Mouse (Mus musculus) lung, adult 18-20 months (tissue): ENCODE results near the gene Meox1.

Source experiments
- DNase-seq, 2 experiments: peaks; one replicate each; pipeline ENCODE4 v3.0.0; 2022; ENCODE audit warnings: mixed read lengths in 2 of 2

Meox1 gene

DNA sequence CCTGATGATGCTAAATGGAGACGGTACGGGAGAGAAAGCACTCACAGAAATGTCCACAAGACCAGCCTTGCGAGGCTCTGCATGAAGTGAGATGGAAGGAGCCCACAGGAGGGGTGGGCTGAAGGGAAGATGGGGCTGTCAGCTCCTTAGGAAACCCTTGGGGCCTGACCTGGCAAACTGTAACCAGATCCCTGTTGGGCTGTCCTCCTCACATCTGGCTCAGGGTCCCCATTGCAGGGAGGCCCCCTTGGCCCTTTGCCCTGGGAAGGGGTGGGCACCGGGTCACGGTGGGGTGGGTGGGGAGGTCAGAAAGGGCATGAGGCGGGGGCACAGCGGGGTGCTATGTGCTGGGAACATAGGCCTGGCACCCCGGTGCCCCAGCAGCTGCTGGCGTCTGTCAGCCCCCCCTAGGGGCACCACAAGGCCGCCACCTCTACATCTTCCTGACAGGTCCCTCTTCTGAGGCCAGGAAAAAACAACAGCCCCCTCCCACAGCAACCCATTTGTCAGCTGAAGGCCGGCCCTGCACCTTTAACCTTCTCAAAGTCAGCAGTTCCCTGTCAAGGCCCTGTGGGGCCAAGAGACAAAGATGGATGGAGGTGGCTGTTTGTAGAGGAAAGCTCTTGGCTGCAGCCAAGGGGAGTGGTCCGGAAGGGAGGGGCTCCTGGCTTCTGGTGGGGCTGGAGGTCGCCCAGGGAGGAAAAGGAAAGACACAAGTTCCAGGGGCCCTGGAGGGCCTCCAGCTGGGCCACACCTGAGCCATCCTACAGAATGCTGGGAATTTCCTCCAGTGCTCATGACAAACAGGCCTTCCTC is 2.6 kb upstream of the Meox1 start:
- DNase-seq = peak; percentile 64 to 68

DNA sequence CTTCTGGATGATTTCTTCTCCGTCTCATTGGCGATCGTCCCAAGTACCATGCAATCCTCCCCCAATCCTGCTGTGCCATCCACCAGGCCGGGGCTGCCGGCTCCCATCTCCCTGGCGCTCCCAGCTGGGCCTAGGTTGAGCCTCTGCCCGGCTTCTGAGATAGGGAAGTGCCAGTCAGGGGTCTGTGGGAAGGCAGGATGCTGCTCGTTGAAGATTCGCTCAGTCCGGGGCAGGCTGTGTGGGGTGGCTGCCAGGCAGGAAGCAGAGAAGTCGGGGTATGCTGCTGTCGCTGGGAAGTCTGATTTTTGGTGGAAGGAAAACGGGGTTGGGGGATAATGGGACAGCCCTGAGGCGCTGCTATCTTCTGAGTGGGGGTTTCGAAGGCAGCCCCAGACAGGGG is 614 bp downstream of the Meox1 start:
- no peak for DNase-seq

DNA sequence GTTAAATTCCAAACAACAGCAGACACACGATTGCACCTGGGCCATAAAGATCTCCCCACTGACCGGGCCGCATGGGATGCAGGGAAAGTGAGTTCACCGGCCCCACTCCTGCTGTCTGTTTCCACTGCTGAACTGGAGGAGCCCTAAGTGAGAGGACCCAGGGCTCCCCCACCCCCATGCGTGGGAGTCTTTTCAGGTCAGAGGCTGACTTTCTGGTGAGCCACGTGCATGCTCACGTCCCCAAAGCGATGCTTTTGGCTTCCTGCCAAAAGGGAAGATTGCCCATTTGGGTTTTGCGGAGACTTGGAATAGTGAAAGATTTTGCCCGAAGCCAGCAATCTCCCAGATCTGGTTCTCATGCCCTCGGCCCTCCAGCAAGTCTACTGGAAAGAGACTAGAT is 2.7 kb downstream of the Meox1 start:
- no peak for DNase-seq

DNA sequence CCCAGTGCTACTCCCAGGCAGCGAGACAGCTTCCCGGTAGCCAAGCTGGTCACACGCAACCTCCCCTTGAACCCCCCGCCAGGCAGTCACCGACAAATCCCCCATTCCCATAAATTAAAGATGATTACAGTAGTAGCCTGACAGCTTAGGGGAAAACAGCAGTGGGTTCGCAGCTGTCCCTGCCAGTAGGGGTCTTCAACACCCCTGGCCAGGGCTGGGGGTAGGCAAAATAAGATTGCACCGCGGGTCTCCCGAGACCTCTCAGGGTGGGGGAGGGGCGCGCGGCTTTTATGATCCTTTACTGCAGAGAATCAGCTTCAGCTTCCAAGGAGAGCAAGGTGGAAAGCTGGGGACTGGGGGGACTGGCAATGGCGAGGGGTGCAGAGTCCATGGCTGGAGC is 4.4 kb downstream of the Meox1 start:
- DNase-seq = no peak

DNA sequence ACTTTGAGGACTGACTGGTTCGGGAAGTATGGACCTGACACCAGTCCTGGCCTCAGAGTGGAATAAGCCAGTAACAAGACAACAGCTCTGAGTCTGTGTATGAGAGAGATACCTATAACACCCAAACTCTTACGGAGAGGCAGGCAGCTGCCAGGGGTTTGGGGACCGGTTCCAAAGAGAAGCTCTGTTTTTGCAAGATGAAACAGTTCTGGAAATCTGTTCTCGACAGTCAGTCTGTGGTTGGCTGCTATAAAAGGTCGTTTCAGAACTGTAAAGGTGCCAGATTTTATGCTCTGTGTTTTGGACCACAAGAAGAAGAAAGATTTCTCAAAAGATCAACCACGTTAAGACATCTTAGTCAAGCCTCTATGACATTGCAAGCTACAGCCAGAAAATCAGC is 5.4 kb downstream of the Meox1 start:
- DNase-seq = no peak

DNA sequence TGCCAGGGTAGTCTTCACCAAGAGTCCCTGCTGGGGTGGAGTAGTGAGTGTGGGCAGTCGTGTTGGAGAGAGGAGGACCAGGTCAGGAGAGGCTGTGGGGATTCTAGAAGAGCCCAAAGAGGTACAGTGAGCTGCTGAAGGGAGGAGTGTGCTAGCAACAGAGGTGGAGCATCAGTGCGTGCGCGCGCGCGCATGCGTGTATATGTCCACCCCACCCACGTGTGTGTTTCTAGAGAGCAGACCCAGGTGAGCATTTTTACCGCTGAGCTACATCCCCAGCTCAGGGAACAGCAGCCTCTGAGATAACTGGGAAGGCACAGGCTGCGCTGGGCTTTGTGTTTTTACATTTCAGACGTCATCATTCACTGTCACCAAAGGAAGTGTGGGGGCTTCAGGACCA is 7.7 kb downstream of the Meox1 start:
- DNase-seq = no peak

DNA sequence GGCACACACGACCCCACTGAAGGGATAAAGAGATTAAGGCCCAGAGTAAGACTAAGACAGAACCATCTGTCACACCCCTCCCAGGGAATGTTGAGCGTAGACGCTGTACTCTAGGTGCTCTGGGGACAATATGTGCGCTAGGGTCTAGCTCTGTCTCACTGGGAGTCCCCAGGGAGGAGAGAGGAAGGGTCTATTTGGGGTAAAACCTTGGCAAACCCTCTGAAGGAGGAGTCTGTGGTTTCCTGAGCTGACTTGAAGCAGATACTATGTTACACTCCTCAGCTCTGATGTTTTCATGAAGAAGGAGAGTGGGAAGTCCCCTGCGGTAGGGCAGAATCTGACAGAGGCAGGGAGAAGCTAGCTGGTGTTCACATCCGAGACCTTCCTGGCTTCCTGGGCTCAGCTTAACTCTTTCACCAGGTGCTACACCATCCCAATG is 8.3 kb downstream of the Meox1 start:
- DNase-seq = no peak

DNA sequence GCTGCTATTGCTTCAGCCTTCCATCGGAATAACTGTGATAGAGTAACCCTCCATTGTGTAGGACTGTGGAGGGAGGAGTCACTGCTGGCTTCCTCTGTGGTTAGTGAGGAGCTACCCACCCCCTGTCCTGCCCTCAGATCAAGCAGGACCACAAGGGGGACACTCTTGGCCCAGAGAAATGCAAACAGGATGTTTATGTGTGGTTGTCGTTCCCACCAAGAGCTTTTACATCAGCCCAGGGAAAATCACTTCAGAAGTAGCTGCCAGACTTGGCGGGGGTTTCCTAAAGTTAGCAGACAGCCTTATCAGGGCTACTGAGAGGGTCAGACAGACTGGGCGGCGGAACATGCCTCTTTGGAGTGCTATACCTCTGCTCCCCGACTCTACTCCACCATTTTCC is 8.9 kb downstream of the Meox1 start:
- DNase-seq = peak; percentile 55 to 74

DNA sequence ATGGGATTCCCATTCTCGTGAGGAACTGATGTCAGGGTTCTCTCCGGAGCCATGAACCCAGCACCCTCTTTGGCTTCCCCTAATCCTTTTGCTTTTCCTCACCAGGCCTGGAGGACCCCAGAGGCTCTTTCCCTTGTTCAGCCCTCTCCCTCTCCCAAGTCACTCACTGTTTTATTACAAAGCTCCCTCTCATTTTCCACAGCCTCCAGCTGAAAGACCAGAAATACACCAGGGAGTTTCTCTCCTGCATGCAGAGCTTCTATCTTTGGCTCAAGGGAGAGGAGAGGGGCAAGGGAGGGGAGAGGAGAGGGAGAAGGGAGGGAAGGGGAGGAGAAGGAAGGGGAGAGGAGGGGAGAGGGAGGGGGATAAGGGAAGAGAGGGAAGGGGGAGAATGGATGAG is 10.3 kb downstream of the Meox1 start:
- DNase-seq = no peak

DNA sequence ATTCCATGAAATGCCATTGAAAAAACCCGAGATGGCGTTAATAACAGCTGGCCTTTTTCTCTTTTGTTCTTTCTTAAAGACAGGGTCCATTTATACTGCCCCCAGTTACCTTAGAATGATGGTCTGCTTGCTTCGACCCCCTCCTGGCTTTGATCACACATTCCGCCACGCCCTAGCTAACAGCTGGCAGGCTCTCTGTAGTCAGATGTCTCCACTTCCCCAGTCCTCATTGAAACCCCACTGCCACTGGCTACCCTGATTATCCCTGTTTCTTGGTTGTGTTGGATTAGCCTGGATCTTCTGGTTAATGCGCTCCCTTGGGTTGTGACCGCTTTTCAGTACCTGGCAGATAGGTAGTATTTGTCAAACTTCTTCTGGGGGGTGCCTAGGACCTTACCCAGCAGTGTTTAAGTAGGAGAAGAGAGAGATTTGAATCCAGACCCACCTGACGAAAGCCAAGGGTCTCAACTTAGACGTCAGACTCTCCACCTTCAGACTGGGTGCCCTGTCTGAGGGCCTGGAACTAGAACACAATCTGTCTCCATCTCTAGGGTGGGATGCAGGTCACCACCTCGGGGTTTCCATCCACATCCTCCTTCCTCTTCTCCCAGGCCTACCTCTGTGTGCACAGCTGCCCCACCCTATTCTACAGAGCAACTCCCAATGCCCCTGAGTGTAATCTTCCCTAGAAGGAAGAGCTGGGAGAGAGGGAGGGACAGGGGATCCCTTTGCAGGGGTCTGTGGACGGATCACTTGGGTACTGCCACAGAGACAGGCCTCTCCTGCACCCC is 11.5 kb downstream of the Meox1 start:
- DNase-seq = no peak

DNA sequence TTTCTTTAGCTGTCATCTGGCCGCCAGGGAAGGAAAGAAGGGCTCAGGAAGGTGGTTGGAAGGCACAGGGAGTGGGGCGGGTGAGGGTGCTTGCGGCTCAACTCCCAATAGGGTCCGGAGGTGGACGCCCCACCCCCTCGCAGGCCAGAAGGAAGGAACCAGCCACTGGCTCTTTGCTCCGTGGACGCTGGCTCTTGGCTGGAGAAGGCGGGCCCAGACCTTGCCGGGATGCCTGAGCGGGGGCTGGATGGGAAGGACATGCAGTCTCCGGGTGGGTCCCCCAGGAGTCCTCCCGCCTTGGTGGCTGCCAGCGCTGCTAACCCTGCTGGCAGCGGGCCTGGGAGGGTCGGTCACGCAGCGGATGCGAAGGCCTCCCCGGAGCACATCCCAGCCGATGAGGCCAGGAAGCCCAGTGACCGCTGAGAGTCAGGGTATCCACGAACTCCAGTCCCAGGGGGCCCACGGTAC is 12.5 kb downstream of the Meox1 start:
- peak; percentile 82 to 88 for DNase-seq

DNA sequence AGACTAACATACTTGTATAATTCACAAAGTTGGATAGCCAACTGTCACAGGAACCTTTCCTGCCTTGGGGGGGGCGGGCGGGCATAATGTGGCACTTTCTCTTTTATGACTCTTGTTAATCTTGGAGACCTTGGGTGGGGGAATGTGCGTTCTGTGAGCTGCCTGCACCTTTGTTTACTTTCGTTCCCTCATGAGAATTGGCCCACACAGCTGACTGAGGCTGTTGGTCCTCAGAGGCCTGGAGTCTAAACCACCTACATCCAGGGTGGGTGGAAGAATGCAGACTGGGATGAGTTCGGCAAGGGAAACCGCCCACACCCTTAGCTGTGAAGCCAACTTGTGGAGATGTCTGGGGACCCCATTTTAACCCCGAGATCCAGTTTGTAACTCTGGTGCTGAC is 13.0 kb downstream of the Meox1 start:
- peak in 1 of 2 experiments; percentile 24 for DNase-seq

DNA sequence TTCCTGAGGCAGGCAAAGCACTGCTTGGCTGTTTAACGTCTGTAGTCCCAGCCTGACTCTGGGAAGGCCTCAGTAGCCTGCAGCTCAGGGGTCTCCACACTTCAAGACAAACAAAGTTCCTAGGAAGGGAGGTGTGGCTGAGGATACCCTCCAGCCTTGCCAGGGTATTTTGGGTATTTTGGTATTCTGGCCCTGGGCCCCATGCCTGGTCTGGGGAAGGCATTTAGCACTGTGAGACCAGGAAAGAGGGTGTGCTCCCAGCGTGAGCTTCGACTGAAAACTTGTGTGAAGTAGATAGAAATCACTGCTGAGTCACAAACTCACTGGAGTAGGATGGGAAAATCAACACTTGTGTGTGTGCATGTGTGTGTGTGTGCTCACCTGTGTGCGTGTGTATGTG is 14.5 kb downstream of the Meox1 start:
- no peak for DNase-seq

DNA sequence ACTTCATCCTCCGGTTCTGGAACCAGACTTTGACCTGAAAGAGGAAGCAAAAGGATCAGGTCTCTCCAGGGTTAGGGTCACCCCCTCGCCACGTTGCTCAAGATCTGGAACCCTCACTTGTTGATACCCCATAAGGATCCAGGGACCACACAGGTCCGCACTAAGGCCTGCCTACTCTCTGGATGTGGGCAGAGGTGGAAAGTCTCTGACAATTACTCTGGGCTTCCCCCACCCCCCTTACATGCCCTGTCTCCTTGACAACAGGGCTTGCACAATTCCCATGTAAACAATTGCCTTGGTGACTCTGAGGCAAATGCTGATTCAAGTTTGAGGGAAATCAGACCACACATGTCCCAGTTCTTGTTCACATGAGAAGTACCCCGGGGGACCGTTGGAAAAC is 15.5 kb downstream of the Meox1 start:
- DNase-seq = peak; percentile 46 to 58

DNA sequence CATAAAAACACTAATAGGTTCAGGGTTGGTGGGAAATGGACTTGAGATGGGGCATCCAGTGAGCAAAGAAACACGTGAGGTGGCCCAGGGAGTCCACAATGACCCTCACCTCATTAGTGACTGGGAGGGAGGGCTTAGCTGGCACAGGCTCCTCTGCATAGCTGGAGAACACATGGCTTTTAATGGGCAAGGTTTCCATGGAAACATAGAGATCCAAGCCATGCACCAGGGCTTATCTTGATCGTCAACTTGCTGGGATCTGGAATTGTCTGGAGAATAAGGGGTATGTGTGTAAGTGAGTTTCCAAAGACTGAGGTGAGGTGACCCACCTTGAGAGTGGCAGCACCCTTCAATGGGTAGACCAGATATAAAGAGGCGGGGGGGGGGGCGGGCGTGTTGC is 19.2 kb downstream of the Meox1 start:
- DNase-seq = no peak

DNA sequence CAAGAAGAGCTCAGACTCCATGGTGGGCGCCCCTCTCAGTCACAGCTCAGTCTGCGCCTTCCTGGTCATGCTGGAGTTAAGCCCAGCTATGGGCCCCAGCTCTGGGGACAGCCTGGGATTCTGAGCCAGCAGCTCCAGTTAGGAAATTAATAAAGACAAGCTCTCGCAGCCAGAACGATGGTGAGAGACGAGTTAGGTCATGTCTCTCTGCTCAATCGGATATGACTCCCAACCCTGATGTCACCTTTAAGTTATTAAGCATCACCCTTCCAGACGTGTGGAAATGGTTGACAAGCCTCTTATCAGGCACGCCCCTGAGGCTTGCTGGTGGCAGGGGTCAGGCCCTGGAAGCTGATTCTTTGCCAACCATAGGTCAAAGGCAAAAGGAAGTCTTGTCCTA is 20.3 kb downstream of the Meox1 start:
- DNase-seq = no peak

DNA sequence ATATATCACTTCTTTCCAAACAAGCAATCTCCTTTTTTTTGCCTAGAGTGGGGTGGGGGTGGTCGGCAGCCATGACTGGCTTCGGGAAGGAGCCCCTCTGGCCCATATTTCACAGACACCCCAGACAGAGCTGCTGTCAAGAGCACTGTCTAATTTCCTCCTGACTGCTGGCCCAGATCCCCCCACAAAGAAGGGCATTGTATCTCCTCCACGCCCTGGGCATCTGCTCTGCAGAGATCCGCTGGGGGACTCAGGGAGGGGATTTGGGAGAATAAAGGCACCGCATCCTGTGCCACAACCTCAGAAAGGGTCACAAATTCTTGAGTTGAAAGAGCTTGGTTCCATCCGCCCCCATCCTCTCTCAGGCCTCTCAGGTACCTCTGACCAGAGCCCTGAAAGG is 22.7 kb downstream of the Meox1 start:
- DNase-seq = no peak

DNA sequence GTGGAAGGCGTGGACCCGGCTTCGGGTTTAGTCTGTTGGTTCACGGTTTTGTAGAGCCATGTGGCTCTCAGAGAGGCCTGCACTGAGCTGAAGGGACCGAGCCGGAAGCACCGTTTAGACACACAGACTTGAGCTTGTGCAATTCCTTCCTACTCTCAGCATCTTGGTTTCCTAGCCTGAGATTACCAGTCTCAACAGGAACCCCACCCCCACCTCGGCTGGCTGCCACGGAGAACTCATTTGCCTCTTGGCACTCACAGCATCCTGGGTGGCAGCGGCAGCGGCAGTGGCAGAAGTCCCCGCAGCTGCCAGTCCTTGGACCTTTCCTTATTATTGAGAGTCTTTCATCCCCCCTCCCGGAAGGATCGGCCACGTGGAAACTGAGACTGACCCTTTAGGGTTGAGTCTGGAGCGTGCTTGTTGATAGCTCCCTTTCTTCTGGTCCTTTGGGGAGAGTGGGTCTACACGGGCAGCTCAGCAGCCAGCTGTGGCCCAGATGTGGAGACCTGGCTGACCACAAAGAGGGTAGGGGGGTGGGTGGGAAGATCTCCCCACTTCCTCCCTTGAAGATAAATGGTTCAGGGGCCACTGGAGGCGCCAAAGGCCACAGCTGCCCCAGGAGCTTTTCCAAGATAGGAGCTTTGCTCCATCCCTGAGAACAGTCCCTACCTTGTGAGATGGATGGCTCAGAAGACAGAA is 24.0 kb downstream of the Meox1 start:
- DNase-seq = peak; percentile 61 to 74

DNA sequence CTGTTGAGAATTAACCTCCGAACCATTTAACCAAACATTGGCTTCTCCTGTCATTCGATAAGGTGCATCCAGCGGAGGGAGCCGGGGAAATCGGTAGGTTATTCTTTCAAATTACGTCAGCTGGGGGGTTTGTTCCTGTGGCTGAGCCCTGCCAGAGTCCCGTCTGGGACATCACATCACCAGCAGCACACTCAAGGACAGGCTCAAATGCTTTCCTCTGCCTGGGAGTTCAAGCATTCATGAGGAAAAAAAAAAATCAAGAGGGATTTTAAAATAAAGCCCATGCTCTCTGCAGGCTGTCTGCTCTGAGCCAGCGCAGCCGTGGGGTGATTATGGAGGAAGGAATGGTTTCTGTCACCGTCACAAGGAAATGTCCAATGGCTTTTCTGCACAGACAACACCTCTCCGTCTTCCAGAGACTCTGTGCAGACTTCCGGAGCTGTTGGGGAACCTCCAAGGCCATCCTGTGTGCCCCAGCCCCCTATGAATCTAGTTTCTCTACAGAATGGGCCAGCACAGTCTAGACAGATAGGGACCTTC is 26.6 kb downstream of the Meox1 start:
- no peak for DNase-seq

DNA sequence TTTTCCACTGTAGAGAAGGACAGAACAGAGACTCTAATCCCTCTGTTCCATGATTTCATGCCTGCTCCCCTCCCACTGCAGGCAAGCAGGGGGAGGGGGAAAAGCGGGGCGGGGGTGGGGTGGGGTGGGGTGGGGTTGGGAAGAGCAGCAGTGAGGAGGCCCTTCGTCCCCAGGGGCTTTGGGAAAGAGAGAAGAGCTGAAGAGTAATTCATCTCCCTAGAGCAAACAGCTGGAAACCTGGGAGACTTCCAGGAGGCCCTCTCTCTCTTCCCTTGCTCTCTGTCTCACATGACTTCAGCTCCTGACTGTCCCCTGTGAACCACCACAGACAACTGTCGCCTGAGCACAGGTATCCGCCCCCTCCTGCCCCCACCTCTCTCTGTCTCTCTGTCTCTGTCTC is 35.4 kb downstream of the Meox1 start:
- no peak for DNase-seq

DNA sequence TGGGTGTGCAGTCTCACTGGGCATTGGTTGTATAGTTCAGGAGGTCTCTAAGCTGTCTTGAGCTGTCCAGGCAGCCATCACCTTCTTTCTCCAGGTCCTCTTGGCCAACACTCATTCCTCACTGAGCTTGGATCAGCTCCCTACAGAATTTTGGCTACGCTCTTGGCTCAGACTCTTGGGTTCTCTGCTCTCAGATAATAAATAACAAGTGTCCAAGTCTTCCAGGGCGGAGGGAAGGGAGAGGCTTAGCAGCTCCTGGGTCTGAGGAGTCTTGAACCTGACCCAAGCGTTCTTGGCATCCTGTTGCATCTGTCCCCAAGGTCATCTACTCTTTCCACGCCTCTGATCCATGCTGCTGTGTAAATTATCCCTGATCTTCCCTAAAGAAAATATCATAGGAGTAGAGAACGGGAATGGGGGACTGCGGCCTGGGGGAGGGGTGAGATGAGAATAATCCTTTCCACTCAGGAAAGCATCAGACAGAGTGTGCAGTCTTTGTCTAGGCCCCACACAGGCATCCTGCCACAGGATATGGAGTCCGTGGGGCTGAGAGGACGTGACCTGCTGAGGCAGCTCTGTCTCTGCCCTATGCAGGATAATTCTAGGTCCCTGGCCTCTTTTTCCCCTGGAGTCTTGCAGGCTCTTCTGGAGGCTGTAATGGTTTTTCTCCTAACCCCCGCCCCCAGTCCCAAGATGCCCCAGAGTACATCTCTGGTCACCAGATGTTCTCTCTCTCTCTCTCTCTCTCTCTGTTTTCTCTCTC is 38.0 kb downstream of the Meox1 start:
- peak in 1 of 2 experiments; percentile 15 for DNase-seq

DNA sequence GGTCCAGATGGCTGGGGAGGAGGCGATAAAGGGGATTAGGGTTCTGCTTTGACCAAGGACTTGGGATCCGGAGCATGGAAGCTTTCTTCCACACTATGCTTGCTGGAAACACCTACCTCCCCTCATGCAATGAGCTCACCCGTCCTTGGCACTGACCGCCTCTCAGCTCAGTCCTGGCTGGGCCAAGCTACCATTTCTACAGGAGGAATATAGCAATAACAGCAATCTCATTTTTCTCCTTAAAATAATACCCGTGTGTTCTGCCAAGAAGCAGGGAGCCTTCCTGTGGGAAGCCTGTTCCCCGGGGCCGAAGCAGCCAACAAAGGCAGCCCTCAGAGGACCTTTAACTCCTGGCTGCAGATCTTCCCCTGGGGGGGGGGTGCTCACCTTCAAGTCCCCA is 43.1 kb downstream of the Meox1 start:
- peak in 1 of 2 experiments; percentile 15 for DNase-seq
